Mouse (Mus musculus) frontal cortex, postnatal 25 days (tissue): ENCODE data around the gene Bysl.
A peak's percentile ranks its signal among the peaks of the same experiment; 100 is the strongest.
"Not testable (repeated sequence)": the region's sequence is repeated elsewhere in the genome, so short reads cannot be mapped to it uniquely, and the experiment has no call there.

Experiments used
- DNase-seq, 2 experiments: peaks; one replicate each; pipeline ENCODE4 v3.0.0; 2022; ENCODE audit warnings: low spot score in 2 of 2

The Bysl gene

GRCm38 (mm10) chr17:47610849-47611660 is at the start of gene Bysl, which contains the start of the genes Med20 and Gm20517:
Gene Bysl, minus strand, starts transcription at chr17:47611492.
Gene Med20, plus strand, starts transcription at chr17:47611582.
Gene Gm20517, plus strand, starts transcription at chr17:47611589.
- DNase-seq: peak; percentile 95

- no peak for DNase-seq
These were observed 47.5 kb upstream of the Bysl start for GRCm38 (mm10) chr17:47658741-47659243.

GRCm38 (mm10) chr17:47657901-47658300 is 46.6 kb upstream of the Bysl start:
- DNase-seq: no peak

GRCm38 (mm10) chr17:47655697-47656096 is 44.4 kb upstream of the Bysl start:
- DNase-seq: no peak

- DNase-seq: not testable (repeated sequence)
These were observed 43.1 kb upstream of the Bysl start for GRCm38 (mm10) chr17:47654346-47654745.

- DNase-seq: no peak
These were observed 40.7 kb upstream of the Bysl start for GRCm38 (mm10) chr17:47651953-47652352.

GRCm38 (mm10) chr17:47648966-47649365 is 37.7 kb upstream of the Bysl start:
- no peak for DNase-seq

- DNase-seq: peak; percentile 23 to 32
These were observed 35.4 kb upstream of the Bysl start for GRCm38 (mm10) chr17:47646683-47647082.

GRCm38 (mm10) chr17:47642992-47643391 is 31.7 kb upstream of the Bysl start:
- no peak for DNase-seq

GRCm38 (mm10) chr17:47633999-47634770 is 22.9 kb upstream of the Bysl start:
- no peak for DNase-seq

GRCm38 (mm10) chr17:47632181-47632840 is 21.0 kb upstream of the Bysl start:
- no peak for DNase-seq

- DNase-seq: no peak
These were observed 19.4 kb upstream of the Bysl start, which contains the start of gene Usp49 for GRCm38 (mm10) chr17:47630678-47631065. Gene Usp49, plus strand, starts transcription at chr17:47630690.

GRCm38 (mm10) chr17:47629717-47630677 is 18.7 kb upstream of the Bysl start:
- peak in 1 of 2 experiments; percentile 25 for DNase-seq

GRCm38 (mm10) chr17:47628851-47629676 is 17.8 kb upstream of the Bysl start:
- DNase-seq: peak; percentile 84 to 85

- no peak for DNase-seq
These were observed 16.5 kb upstream of the Bysl start for GRCm38 (mm10) chr17:47627791-47628190.

- no peak for DNase-seq
These were observed 14.7 kb upstream of the Bysl start for GRCm38 (mm10) chr17:47626031-47626430.

GRCm38 (mm10) chr17:47625088-47625487 is 13.8 kb upstream of the Bysl start:
- DNase-seq: no peak

GRCm38 (mm10) chr17:47624572-47624971 is 13.3 kb upstream of the Bysl start:
- not testable (repeated sequence) for DNase-seq

GRCm38 (mm10) chr17:47622912-47623554 is 11.7 kb upstream of the Bysl start:
- no peak for DNase-seq
